Mouse (Mus musculus) stomach, adult 2 months (tissue): ENCODE results near the gene Olfr1306. TPM values are rescaled to one million over a fixed set of nuclear protein-coding genes. Genes with fewer than 3 reads are reported as not detected.

Experiments
- polyA plus RNA-seq: library from polyadenylated mRNA; depleted of rRNA; stranded (reverse); fragments of >200 nt; gene quantifications from 2 replicates; pipeline ENCODE4 v1.2.3, GENCODE M21; 2012; rRNA removed

Gene Olfr1306
- polyA plus RNA-seq, result not detected in 2 replicates

GRCm38 (mm10) chr2:111916171-111916570 is at the start of gene Olfr1306:
Gene Olfr1306, minus strand, starts transcription at chr2:111916271.

GRCm38 (mm10) chr2:111964844-111965243 is 48.8 kb upstream of the Olfr1306 start, which contains the start of gene Olfr1308:
Gene Olfr1308, minus strand, starts transcription at chr2:111964944.

GRCm38 (mm10) chr2:111949340-111949739 is 33.3 kb upstream of the Olfr1306 start, which contains the start of gene Olfr1307:
Gene Olfr1307, minus strand, starts transcription at chr2:111949440.

GRCm38 (mm10) chr2:111877049-111877448 is 39.0 kb downstream of the Olfr1306 start, which contains the start of gene Olfr1305:
Gene Olfr1305, minus strand, starts transcription at chr2:111877149.

Other genes with a start within 250 kb of the Olfr1306 start
- gene Olfr1301, start 165.3 kb downstream of the Olfr1306 start, polyA plus RNA-seq, result not detected in 2 replicates
- not detected in 2 replicates for gene Olfr1302, start 138.8 kb downstream of the Olfr1306 start, polyA plus RNA-seq
- not detected in 2 replicates for gene Olfr1303, start 95.9 kb downstream of the Olfr1306 start, polyA plus RNA-seq
- gene Olfr1305, start 39.1 kb downstream of the Olfr1306 start, polyA plus RNA-seq, result not detected in 2 replicates
- gene Olfr1307, start 33.2 kb upstream of the Olfr1306 start, polyA plus RNA-seq, result not detected in 2 replicates
- not detected in 2 replicates for gene Olfr1308, start 48.7 kb upstream of the Olfr1306 start, polyA plus RNA-seq
- gene Olfr1309, start 74.0 kb upstream of the Olfr1306 start, polyA plus RNA-seq, result not detected in 2 replicates
- not detected in 2 replicates for gene Olfr1310, start 96.4 kb upstream of the Olfr1306 start, polyA plus RNA-seq
- gene Olfr1311, start 108.1 kb upstream of the Olfr1306 start, polyA plus RNA-seq, result not detected in 2 replicates
- gene Olfr1312, start 134.0 kb upstream of the Olfr1306 start, polyA plus RNA-seq, result not detected in 2 replicates
- gene Olfr1313, start 161.6 kb upstream of the Olfr1306 start, polyA plus RNA-seq, result not detected in 2 replicates
- not detected in 2 replicates for gene Olfr1314, start 180.5 kb upstream of the Olfr1306 start, polyA plus RNA-seq
- gene Olfr1315-ps1, start 199.2 kb upstream of the Olfr1306 start, polyA plus RNA-seq, result not detected in 2 replicates
- not detected in 2 replicates for gene Olfr1316, start 218.7 kb upstream of the Olfr1306 start, polyA plus RNA-seq
- not detected in 2 replicates for gene Olfr1317, start 224.1 kb upstream of the Olfr1306 start, polyA plus RNA-seq
- gene Olfr1318, start 237.9 kb upstream of the Olfr1306 start, polyA plus RNA-seq, result not detected in 2 replicates